Mouse (Mus musculus) bone marrow macrophage, adult 2 months (primary cell): Measurements from ENCODE around the gene Pkp1.

Source experiments
- CTCF ChIP-seq: IDR thresholded peaks from 2 replicates; pipeline ENCODE4 v1.5.1; 2012; ENCODE audit warnings: low read depth, mild to moderate bottlenecking, low read length, moderate library complexity
- POLR2A ChIP-seq: IDR thresholded peaks from 2 replicates; pipeline ENCODE4 v1.6.1; 2012; ENCODE audit warnings: mild to moderate bottlenecking, low read depth, low read length, borderline replicate concordance

- no peak for TF ChIP-seq POLR2A
- TF ChIP-seq CTCF = no peak
These were observed 23.1 kb upstream of the Pkp1 start for GRCm38 (mm10) chr1:135942116-135942515.
